ENCODE assay signal across 10 mouse cellular contexts in the genomic region with DNA sequence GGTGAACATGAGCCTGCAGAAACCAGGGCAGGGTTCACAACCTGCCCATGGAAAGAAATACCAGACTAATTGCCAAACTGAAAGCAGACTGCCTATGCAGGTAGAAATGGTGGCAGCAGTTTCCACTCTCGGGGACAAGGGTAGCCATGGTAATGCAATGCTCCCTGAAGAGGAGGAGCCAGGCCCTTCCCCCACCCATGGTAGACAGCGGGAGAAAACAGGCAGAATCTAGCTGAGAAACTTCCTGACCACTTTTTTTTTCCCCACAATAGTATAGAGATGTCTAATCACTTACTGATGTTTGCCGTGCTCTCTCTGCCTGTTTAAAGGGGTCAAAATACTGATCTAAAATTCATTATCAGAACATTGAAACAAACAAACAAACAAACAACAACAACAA. TPM values are rescaled to one million over a fixed set of nuclear protein-coding genes. Genes with fewer than 3 reads are reported as not detected.
DNase-seq lines count a peak whose midpoint lies in the region; TF ChIP-seq lines count a peak whose summit lies in the region.
"Had no signal": no experiment of that assay in that cellular context is flagged by ENCODE, and none has a peak within 500 bp of the region (broad histone marks: within the 10 kb centered on the region; RNA-seq: fewer than 3 reads in every experiment).

No protein-coding gene starts in this region.

- WGBS in heart, embryonic 10.5 days: 12% methylated on average over 3 of the region's 3 CpGs
- 33% methylated on average over 3 of the region's 3 CpGs for WGBS in cerebellum, adult 2 months

- 0 out of 2 replicates have a peak overlapping the region, but pooled peaks have one; percentile 0 for H3K4me3 ChIP-seq in heart, embryonic 10.5 days
- no peak overlapping the region for H3K4me3 ChIP-seq in cerebellum, adult 2 months (replicated peaks; ENCODE audit: insufficient read depth, low read depth, low read length)
- H3K4me3 ChIP-seq: limb, embryonic 15.5 days had no signal

- H3K9me3 ChIP-seq in heart, embryonic 10.5 days: no peaks in the 10 kb centered on the region
- H3K9me3 ChIP-seq: limb, embryonic 15.5 days had no signal

- peaks cover 3% of the 10 kb centered on the region; the same call in 1 of the 2 replicates for H3K27me3 ChIP-seq in heart, embryonic 10.5 days (ENCODE audit: insufficient read depth, poor library complexity, severe bottlenecking)
- no peaks in the 10 kb centered on the region for H3K27me3 ChIP-seq in cerebellum, adult 2 months (ENCODE audit: control insufficient read depth, insufficient read depth, low read length)
- H3K27me3 ChIP-seq: limb, embryonic 15.5 days had no signal

- peak overlapping the region; percentile 2; the same call in 1 of the 2 replicates for H3K27ac ChIP-seq in heart, embryonic 10.5 days
- no peak overlapping the region for H3K27ac ChIP-seq in cerebellum, adult 2 months (ENCODE audit: insufficient read depth, low read length)
- H3K27ac ChIP-seq: limb, embryonic 15.5 days had no signal

- TF ChIP-seq CTCF in cerebellum, adult 2 months (IDR thresholded peaks at IDR 0.05; ENCODE audit: borderline replicate concordance, insufficient read depth, low read depth, low read length): no peak

- no peaks in the 10 kb centered on the region for H3K36me3 ChIP-seq in heart, embryonic 10.5 days
- H3K36me3 ChIP-seq: limb, embryonic 15.5 days had no signal

- DNase-seq in heart, embryonic 10.5 days (ENCODE audit: low spot score): no peak
- no peak for DNase-seq in heart, postnatal 4 days
- peak; percentile 33 for DNase-seq in 416B (ENCODE audit: low read depth)
- DNase-seq in embryo, embryonic 10.5 days (ENCODE audit: low spot score): peak; percentile 53
- DNase-seq in kidney, postnatal 4 days: peak; percentile 46 to 71
- DNase-seq in layer of hippocampus, adult 9-11 months: no peak
- no peak for DNase-seq in cerebellum, adult 2 months
- no peak for DNase-seq in layer of hippocampus, adult 9-10 months (ENCODE audit: low spot score)
- DNase-seq: gastrocnemius, postnatal 14 days had no signal

- no peak for TF ChIP-seq POLR2A in cerebellum, adult 2 months (IDR thresholded peaks at IDR 0.05; ENCODE audit: borderline replicate concordance, insufficient read depth, low read length)

- H3K4me1 ChIP-seq in heart, embryonic 10.5 days: peaks cover 15% of the 10 kb centered on the region
- H3K4me1 ChIP-seq in cerebellum, adult 2 months (ENCODE audit: control insufficient read depth, insufficient read depth, low read length): no peaks in the 10 kb centered on the region

RNA-seq across cellular contexts. Expression of gene Trim2, which starts 17.8 kb away (rescaled TPM):
- 7.1 and 8.0 TPM in 2 replicates for polyA plus RNA-seq in heart, embryonic 10.5 days (2016; fragmentation: Nextera tagmentation; extraction: Ambion mirVana)
- total RNA-seq in heart, postnatal 4 days (2021): 10 to 100 TPM in 1 of 2 experiments, 1 to 10 TPM in 1; 8.9 to 10.1 TPM
- 120 and 129 TPM in 2 replicates for polyA plus RNA-seq in cerebellum, adult 2 months (2012; rRNA removed)

Comparison
In these comparisons a context has a peak if more than half of its experiments do, and no peak if none do; other contexts are left out.
1. DNase-seq: peak in 416B (single experiment), embryo, embryonic 10.5 days (single experiment) and kidney, postnatal 4 days (2 of 2); none in heart, embryonic 10.5 days (single experiment), heart, postnatal 4 days (single experiment), layer of hippocampus, adult 9-11 months (single experiment), cerebellum, adult 2 months (0 of 2) and layer of hippocampus, adult 9-10 months (single experiment).
2. RNA of gene Trim2, which starts 17.8 kb away (polyA plus RNA-seq): 120 to 129 TPM in cerebellum, adult 2 months; 7.1 to 8.0 TPM in heart, embryonic 10.5 days; every median in the first group is over 10 times any median in the second.